Mouse (Mus musculus) inflammation-experienced regulatory T-cells, adult 6 months (primary cell): ENCODE results near the gene Gpatch11. TPM values are rescaled to one million over a fixed set of nuclear protein-coding genes. Genes with fewer than 3 reads are reported as not detected.

Source experiments
- ATAC-seq: one replicate; pipeline ENCODE4 v1.8.0; 2017
- polyA plus RNA-seq, 3 experiments: library from polyadenylated mRNA; unstranded; fragments of 100-300 nt; shearing (Covaris generic); gene quantifications; one replicate each; pipeline ENCODE4 v1.2.1; 2017

The Gpatch11 gene
- polyA plus RNA-seq, 3 experiments from 2014 or later: 87.2 to 113 (median 96.5) TPM

DNA sequence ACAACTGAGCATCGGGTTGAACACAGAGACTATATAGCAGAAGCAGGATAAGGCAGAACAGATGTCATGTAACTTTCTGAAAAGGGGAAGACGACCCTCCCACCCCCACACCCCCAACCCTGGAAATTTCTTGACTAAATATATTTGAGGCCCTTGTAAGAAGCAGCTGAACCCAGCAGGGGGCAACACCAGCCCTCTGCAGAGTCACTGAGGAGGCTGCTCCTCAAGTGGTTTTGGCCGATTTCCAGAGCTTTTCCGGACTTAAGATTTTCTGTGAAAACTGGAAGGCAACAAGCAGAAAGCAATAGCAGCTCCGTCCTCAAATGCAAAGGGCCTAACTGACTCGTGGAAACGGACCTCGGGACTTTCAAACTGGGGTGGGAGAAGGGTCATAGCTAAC is 60.0 kb downstream of the Gpatch11 start:
- ATAC-seq: no peak

Other genes starting within 250 kb of the Gpatch11 start
- 10 to 100 TPM in 1 of 3 experiments, 1 to 10 TPM in 2; 7.7 to 10.3 (median 9.6) TPM for gene Strn, start 98.4 kb upstream of the Gpatch11 start, polyA plus RNA-seq
- gene Heatr5b, start 203 bp upstream of the Gpatch11 start, polyA plus RNA-seq: 10 to 100 TPM in 2 of 3 experiments, 1 to 10 TPM in 1; 9.3 to 13.0 (median 11.4) TPM
- 10 to 100 TPM; 21.4 to 37.1 (median 34.5) TPM for gene Eif2ak2, start 47.0 kb downstream of the Gpatch11 start, polyA plus RNA-seq
- 1 to 10 TPM in 1 of 3 experiments, under 1 TPM in 2; 0.16 to 1.0 (median 0.37) TPM for gene Sult6b1, start 71.4 kb downstream of the Gpatch11 start, polyA plus RNA-seq
- 10 to 100 TPM; 80.2 to 92.9 (median 81.9) TPM for gene Cebpzos, start 80.9 kb downstream of the Gpatch11 start, polyA plus RNA-seq
- 10 to 100 TPM; 46.4 to 85.4 (median 73.1) TPM for gene Cebpz, start 101.5 kb downstream of the Gpatch11 start, polyA plus RNA-seq
- gene Ndufaf7, start 101.6 kb downstream of the Gpatch11 start, polyA plus RNA-seq: 10 to 100 TPM; 52.2 to 65.3 (median 64.9) TPM
- gene Prkd3, start 185.2 kb downstream of the Gpatch11 start, polyA plus RNA-seq: 1 to 10 TPM; 2.8 to 7.7 (median 5.0) TPM
- gene Qpct, start 216.3 kb downstream of the Gpatch11 start, polyA plus RNA-seq: 1 to 10 TPM in 2 of 3 experiments, under 1 TPM in 1; 0.99 to 8.4 (median 3.1) TPM